Mouse (Mus musculus) T-helper 17 cell (primary cell): ENCODE data around the gene Gm28048.

Experiments
- in situ Hi-C, 2 experiments: fragments of 300-600 bp; cut with MboI, MseI; formaldehyde crosslinking; loops; 1 replicate in 1 of 2; 2 replicates in 1 of 2; pipeline ENCODE4 v1.15.1; 2025; ENCODE audit warnings: high pct_unique_total_duplicates in 2 of 2

Gene Gm28048

DNA sequence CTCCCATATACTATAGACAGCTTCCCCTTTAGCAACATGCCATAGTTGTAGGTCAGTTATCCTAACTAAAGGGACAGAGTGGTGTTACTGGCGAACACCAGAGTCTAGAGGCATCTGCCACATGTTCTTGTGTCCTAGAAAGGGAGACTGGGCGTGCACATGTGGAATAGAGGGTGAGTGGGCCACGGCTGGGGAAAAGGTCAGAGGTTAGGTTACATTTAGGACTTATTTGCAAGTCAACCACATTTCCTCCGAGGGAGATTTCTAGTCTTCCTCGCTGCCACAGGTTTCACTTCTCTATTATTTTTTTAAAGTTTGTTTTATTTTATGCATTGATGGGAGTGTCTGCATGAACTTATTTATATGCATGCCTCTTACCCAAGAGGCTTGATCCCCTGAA, 163.5 kb downstream of the Gm28048 start:
- in situ Hi-C loops: no loop called here

DNA sequence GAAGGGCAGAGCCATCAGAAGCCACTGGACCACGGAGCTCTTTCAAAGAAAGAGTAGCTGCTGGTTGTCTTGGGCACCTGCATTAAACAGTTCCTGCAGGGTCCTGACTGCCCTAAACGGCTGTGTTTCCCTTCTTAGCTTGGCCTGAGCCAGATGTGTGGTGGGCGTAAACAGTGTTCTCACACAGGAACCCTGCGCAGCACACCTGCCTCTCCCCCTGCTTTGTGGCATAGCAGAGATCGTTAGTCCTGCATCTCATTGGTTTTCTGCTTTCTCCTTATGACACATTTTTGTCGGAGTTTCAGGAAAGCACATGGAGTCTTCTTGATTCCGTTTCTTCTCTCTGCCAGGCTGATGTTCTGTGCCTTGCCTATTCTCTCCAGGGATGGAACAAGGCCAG, 166.0 kb downstream of the Gm28048 start:
- in situ Hi-C loops: no loop called here

- in situ Hi-C loops: no loop called here
Measured at GRCm38 (mm10) chr11:22815143-22815542, 166.7 kb downstream of the Gm28048 start.

DNA sequence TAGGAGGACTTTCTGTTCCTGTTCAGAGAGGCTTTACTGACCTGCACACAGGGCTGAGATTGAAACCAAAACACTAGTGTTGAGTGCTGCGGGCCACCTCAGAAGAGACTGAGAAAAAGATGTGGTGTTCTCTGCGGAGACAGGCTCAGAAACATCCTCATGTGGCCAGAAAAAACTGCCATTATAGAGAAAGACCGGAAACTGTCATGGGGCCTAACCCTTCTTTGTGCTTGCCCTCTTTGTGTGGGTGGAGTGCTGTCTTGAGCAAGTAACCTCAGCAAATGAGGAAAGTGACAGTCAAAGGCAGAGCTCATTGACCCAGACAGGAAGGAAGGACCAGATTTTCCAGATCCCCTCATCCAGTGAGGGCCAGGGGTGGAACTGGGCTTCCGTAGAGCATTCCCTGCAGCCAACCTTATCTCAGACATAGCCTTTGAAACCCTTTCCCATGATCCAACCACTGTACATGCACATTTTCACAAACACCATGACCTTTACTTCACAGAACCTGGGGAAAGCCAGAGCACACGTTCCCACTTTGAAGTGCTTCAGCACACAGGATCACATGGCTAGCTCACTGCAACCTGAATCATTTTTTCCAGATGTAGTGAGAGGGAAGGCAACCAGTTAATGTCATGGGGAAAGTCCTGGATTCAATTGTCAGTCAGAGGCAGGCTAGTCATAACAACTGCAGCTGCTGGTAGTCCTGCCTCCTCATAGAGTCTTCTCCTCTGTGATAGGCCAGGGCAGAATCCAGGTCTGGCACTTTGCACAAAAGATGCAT, 167.8 kb downstream of the Gm28048 start:
- in situ Hi-C loops: no loop called here

DNA sequence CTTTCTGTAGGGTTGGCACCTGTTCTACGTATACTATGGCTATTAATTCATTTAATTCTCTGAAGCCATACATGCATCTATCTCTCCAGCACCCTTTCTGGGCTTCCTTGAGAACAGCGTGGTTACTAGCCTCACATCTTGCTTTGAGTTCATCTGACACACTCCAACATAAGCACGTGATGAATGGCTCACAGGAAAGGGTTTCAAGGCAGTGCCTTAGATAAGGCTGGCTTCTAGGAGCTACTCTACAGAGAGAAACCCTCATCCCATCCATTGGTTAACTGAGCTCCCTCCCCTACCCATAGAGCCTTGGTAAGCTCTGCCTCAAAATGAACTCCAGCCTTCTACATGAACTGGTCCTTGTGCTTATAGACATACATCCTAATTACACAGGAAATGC, 168.5 kb downstream of the Gm28048 start:
- in situ Hi-C loops: no loop called here

- in situ Hi-C loops: no loop called here
Measured at GRCm38 (mm10) chr11:22811413-22811812, 170.5 kb downstream of the Gm28048 start.

DNA sequence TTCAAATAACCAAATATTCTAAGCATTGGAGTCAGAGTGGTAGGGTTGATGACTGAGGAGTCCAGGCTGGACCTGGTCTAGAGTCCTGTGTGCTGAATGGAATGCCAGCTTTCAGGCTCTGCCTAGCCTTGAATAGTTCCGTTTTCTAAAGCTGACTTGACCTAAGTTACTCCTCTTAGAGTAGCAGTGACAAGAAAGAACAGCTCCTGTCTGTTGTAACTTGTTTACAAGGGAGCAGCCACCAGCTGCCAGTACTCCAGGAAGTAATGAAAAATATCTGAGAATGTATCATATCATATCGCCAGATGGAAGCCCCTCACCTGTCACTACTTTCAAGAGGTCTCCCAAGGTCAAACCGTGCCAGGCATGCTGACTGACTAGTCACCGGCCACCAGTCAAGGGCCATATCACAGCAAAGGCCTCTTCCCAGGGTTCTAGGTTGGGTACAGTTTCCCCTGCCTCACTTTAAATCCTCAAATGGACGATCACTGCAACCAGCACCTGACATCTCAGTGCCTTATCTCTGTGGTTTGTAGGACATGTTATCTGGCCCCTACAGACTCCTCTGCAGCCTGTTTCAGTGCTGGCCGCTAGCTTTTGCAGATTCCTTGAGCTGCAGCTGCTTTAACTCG, 172.3 kb downstream of the Gm28048 start:
- in situ Hi-C loops: loop anchor here in 1 of 2 experiments (10.0 kb wide), 1 partner anchor 1235 kb away; the partner anchor contains the start of genes Mdh1 and Wdpcp

DNA sequence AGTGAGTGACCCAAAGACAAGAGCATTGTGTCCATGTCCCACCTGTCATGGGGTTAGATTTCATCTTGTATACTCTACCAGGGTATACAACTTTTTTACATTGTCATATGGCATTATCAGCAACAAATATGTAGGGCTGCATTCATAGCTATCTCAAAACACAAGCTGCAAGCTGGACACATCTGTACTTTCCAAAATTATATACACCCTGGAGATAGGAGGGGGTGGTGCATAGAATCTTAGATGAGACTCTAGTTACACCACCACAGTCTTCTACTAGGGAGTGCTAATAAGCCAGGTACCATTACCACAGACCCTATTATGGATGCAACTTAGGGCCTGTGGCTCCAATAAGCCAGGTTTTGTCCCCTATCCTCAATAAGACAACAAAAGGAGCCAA, 173.8 kb downstream of the Gm28048 start:
- in situ Hi-C loops: loop anchor here in 1 of 2 experiments (10.0 kb wide), 1 partner anchor 1233 kb away; the partner anchor contains the start of genes Mdh1 and Wdpcp

DNA sequence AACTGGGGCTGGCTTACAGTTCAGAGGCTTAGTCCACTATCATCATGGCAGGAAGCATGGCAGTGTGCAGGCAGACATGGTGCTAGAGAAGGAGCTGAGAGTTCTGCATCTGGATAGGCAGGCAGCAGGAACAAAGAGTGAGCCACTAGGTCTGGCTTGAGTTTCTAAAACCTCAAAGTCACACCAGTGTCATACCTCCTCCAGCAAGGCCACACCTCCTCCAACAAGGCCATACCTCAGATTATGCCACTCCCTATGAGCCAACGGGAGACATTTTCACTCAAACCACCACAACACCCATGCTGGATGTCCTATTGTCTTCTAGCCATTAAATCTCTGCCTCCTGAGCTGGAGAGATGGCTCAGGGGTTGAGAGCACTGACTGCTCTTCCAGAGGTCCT, 176.7 kb downstream of the Gm28048 start:
- in situ Hi-C loops: loop anchor here in 1 of 2 experiments (10.0 kb wide), 1 partner anchor 1230 kb away; the partner anchor contains the start of genes Mdh1 and Wdpcp

DNA sequence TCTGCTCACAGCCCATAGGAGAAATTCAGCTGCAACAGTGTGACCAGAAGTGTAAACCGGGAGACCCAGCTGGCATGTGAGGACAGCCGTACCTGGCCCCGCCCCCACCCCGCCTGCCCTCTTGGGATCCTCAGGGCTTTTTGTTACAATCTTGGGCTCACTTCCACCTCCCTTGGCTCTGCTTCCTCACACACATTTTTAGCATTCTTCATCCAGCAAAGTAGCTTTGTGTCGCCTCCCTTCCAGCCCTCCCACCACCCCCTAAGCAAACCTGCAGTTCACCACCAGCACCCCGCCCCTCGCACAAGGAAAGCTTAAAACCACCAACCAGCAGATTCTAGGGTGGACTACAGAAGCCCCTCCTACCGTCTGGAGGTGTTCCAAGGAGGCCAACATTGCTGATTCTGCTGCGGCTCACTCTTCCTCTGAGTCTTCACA, 181.9 kb downstream of the Gm28048 start:
- in situ Hi-C loops: loop anchor here in 1 of 2 experiments (10.0 kb wide), 1 partner anchor 1225 kb away; the partner anchor contains the start of genes Mdh1 and Wdpcp

DNA sequence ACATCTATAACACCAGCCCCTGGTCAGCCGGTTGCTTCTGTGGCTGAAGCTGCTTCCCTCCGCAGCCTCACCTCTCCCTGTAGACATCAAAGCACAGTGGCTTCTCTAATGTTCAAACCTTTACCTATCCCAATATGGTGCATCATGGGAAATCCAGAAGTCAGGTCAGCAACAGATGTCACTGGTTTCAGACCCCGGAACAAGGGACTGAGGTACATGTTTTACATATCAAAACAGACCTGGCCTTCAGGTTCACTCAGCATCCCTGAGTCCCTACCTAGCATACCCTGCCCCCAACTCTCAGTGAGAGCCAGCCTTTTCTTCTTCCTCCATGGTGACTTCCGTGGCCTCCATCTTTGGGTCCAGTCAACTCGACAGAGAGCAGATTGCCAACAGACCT, 183.0 kb downstream of the Gm28048 start:
- in situ Hi-C loops: no loop called here

DNA sequence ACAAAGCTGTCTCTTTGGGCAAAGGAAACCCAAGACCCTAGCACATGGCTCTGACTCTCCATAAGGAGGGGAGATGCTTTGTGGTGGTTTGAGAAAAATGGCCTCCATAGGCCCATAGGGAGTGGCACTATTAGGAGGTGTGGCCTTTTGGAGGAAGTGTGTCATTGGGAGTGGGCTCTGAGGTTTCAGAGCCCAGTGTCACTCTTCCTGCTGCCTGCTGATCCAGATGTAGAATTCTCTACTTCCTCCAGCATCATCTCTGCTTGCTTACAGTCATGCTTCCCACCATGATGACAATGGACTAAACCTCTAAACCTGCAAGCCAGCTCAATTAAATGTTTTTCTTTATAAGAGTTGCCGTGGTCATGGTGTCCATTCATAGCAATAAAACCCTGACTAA, 187.2 kb downstream of the Gm28048 start:
- in situ Hi-C loops: no loop called here

GRCm38 (mm10) chr11:22793881-22794203, 188.0 kb downstream of the Gm28048 start:
- in situ Hi-C loops: no loop called here

- in situ Hi-C loops: no loop called here
Measured at GRCm38 (mm10) chr11:22793176-22793880, 188.6 kb downstream of the Gm28048 start.

- in situ Hi-C loops: no loop called here
Measured at GRCm38 (mm10) chr11:22792149-22792548, 189.7 kb downstream of the Gm28048 start.

DNA sequence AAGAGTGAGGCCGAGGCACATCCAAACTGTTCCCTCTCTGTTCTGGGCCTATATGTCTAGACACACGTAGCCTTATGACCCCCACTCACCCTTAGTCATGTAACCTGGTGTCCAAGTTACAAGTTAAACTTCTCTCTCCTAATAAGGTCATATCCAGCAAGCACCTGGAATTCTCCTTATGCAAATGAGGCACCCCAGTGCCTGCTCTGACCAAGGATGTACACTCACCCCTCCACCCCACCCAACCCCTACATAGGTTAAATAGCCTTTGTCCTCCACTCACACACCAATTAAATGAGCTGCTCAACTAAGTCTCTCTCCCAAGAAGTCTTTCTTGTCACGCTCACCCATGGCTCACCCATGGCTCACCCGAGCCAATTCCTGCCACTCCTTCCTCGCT, 190.2 kb downstream of the Gm28048 start:
- in situ Hi-C loops: no loop called here

DNA sequence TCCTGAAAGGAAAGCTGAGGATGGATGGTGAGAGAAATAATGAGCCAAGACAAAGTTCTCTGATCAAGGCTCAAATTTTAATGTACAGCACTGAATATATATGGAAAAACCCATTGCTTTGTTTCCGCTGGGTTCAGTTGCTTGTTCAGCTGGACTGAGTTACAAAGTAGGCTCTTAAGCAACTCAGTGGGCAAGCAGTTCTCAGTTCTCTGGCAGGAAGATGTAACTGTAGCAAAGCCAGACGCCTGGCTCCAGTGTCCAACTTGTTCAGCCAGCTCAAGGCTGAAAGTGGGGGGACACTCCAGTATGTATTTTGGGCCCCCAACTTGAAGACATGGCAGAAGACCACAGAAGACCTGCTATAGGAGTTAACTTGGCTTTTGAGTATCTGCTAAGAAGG, 194.1 kb downstream of the Gm28048 start:
- in situ Hi-C loops: no loop called here
